14 mouse cellular contexts compared by ENCODE assay signal in the genomic region with DNA sequence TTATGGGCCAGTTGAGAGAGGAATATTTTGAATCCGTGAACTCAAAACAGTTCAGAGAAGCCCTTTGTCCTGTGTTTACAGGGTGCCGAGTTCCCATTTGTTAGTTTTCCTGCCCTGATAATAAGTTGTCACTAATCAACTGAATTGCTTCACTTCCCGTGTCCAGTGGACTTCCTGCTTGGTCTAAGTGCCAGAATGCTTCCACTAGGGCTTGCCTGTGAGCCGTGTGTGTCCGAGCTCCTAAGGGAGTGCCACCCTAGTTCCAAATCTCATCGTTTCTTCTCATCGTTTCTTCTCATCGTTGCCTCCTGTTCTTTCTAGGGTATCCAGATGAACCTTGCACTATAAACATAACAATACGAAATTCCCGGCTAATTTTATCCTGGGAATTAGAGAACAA. TPM values are rescaled to one million over a fixed set of nuclear protein-coding genes. Genes with fewer than 3 reads are reported as not detected.
DNase-seq lines count a peak whose midpoint lies in the region; ATAC-seq and TF ChIP-seq lines count a peak whose summit lies in the region.
"Had no signal": no experiment of that assay in that cellular context is flagged by ENCODE, and none has a peak within 500 bp of the region (broad histone marks: within the 10 kb centered on the region; RNA-seq: fewer than 3 reads in every experiment).

No protein-coding gene starts in this region.

- no peaks in the 10 kb centered on the region for H3K4me1 ChIP-seq in heart, embryonic 16.5 days (ENCODE audit: control insufficient read depth, insufficient read depth, low read length)
- H3K4me1 ChIP-seq: neural tube, embryonic 13.5 days had no signal

- H3K4me2 ChIP-seq in heart, embryonic 16.5 days (ENCODE audit: low read depth, low read length), result no peak overlapping the region
- H3K4me2 ChIP-seq: forebrain, embryonic 12.5 days; neural tube, embryonic 13.5 days had no signal

- H3K27ac ChIP-seq in gastrocnemius, adult 2 months, result peak overlapping the region; percentile 76
- peak overlapping the region; percentile 8; the same call in 1 of the 2 replicates for H3K27ac ChIP-seq in heart, embryonic 16.5 days (ENCODE audit: low read length)
- H3K27ac ChIP-seq: forebrain, embryonic 12.5 days; neural tube, embryonic 13.5 days had no signal

- H3K9me3 ChIP-seq in heart, embryonic 16.5 days (replicated peaks; ENCODE audit: control insufficient read depth, low read length), result 0 out of 2 replicates have a peak, but pooled peaks cover 4% of the 10 kb centered on the region
- H3K9me3 ChIP-seq: forebrain, embryonic 12.5 days; neural tube, embryonic 13.5 days had no signal

- no peak for TF ChIP-seq CTCF in gastrocnemius, adult 2 months (IDR thresholded peaks at IDR 0.05)

- no peak overlapping the region for H3K9ac ChIP-seq in heart, embryonic 16.5 days (ENCODE audit: low read length)
- H3K9ac ChIP-seq: forebrain, embryonic 12.5 days; neural tube, embryonic 13.5 days had no signal

- peak overlapping the region; percentile 46 for H3K4me3 ChIP-seq in gastrocnemius, adult 2 months
- H3K4me3 ChIP-seq in heart, embryonic 16.5 days (ENCODE audit: low read length), result no peak overlapping the region
- H3K4me3 ChIP-seq: forebrain, embryonic 12.5 days; neural tube, embryonic 13.5 days had no signal

- H3K36me3 ChIP-seq in heart, embryonic 16.5 days (ENCODE audit: control insufficient read depth, insufficient read depth), result peaks cover 34% of the 10 kb centered on the region

- intact Hi-C loops in gastrocnemius, adult 2 months (cut with DNase I), result no loop called here
- intact Hi-C loops in gastrocnemius, postnatal 36 days (cut with DNase I), result no loop called here

- no peaks in the 10 kb centered on the region for H3K27me3 ChIP-seq in heart, embryonic 16.5 days (ENCODE audit: control insufficient read depth, insufficient read depth, low read length)
- H3K27me3 ChIP-seq: forebrain, embryonic 12.5 days; neural tube, embryonic 13.5 days had no signal

- ATAC-seq in heart, embryonic 16.5 days (replicated peaks; ENCODE audit: extremely low read depth, insufficient read depth, low FRiP score), result no peak; the same call in 1 of the 2 replicates

- WGBS in heart, embryonic 16.5 days, result 51% methylated on average over 10 of the region's 10 CpGs

- DNase-seq in gastrocnemius, adult 2 months, result peak; percentile 45
- no peak for DNase-seq in gastrocnemius, postnatal 36 days
- DNase-seq in kidney, postnatal 14 days, result peak; percentile 77
- peak; percentile 85 for DNase-seq in lung, postnatal 36 days
- no peak for DNase-seq in ovary, adult 18-20 months (ENCODE audit: low spot score)
- no peak for DNase-seq in left cerebral cortex, adult 8-10 months (ENCODE audit: low spot score in 2 of 2)
- DNase-seq in layer of hippocampus, adult 9-10 months (ENCODE audit: low spot score), result no peak
- DNase-seq: cerebellum, adult 9-10 months had no signal

RNA-seq across cellular contexts. Expression of a gene that starts 5.9 kb away (rescaled TPM):
- under 1 TPM in 1 of 2 experiments, not detected in 1; 0.45 TPM for total RNA-seq in gastrocnemius, adult 2 months (2021)
- total RNA-seq in gastrocnemius, postnatal 36 days (2021), result not detected
- polyA plus RNA-seq in heart, embryonic 16.5 days (2015; fragmentation: Nextera tagmentation; extraction: Ambion mirVana), result not detected in 2 replicates
- total RNA-seq in left cerebral cortex, adult 8-10 months (2022), result not detected
- total RNA-seq: left cerebral cortex, adult 18-20 months had no signal
- polyA plus RNA-seq: C2C12; forebrain, embryonic 12.5 days; neural tube, embryonic 13.5 days; testis, adult 2 months had no signal

RNA-seq across cellular contexts. Expression of a gene that starts 13.0 kb away (rescaled TPM):
- 10 to 100 TPM in 1 of 2 experiments, 1 to 10 TPM in 1; 6.8 to 11.4 TPM for total RNA-seq in gastrocnemius, adult 2 months (2021)
- total RNA-seq in gastrocnemius, postnatal 36 days (2021), result 1 to 10 TPM; 7.1 to 7.3 TPM
- polyA plus RNA-seq in heart, embryonic 16.5 days (2015; fragmentation: Nextera tagmentation; extraction: Ambion mirVana), result 53.5 and 63.7 TPM in 2 replicates
- total RNA-seq in left cerebral cortex, adult 8-10 months (2022), result 10 to 100 TPM; 20.8 to 40.4 (median 27.7) TPM

RNA-seq across cellular contexts. Expression of a gene that starts 20.3 kb away (rescaled TPM):
- 1 to 10 TPM; 6.2 to 7.9 TPM for total RNA-seq in gastrocnemius, adult 2 months (2021)
- total RNA-seq in gastrocnemius, postnatal 36 days (2021), result 1 to 10 TPM; 6.6 to 6.7 TPM
- polyA plus RNA-seq in heart, embryonic 16.5 days (2015; fragmentation: Nextera tagmentation; extraction: Ambion mirVana), result 71.3 and 75.1 TPM in 2 replicates
- 10 to 100 TPM; 10.9 to 14.4 (median 11.8) TPM for total RNA-seq in left cerebral cortex, adult 8-10 months (2022)

Comparison
In these comparisons a context has a peak if more than half of its experiments do, and no peak if none do; other contexts are left out.
1. DNase-seq: peak in gastrocnemius, adult 2 months (single experiment), kidney, postnatal 14 days (single experiment) and lung, postnatal 36 days (single experiment); none in gastrocnemius, postnatal 36 days (0 of 2), ovary, adult 18-20 months (single experiment), left cerebral cortex, adult 8-10 months (0 of 2) and layer of hippocampus, adult 9-10 months (single experiment).